Mouse (Mus musculus) neural tube, embryonic 15.5 days (tissue): Measurements from ENCODE around the gene Spcs1. TPM values are rescaled to one million over a fixed set of nuclear protein-coding genes. Genes with fewer than 3 reads are reported as not detected.

ENCODE experiments used
- ATAC-seq: fragments of 200-750 bp; cut with Nextera tagmentation; 2 replicates; pipeline ENCODE4 v1.8.0; 2017; ENCODE audit warnings: mild to moderate bottlenecking, moderate TSS enrichment, moderate library complexity; ENCODE audit not compliant: low FRiP score
- H3K27ac ChIP-seq: fragments of 300-500 bp; sonication (generic); replicated peaks from 2 replicates; pipeline ENCODE4 v1.5.1; 2015; ENCODE audit warnings: mild to moderate bottlenecking, inconsistent platforms
- H3K27me3 ChIP-seq: fragments of 300-500 bp; sonication (generic); replicated peaks from 2 replicates; pipeline ENCODE4 v1.6.1; 2015; ENCODE audit warnings: inconsistent platforms
- H3K36me3 ChIP-seq: fragments of 300-500 bp; sonication (generic); 2 replicates; pipeline ENCODE4 v1.6.1; 2015; ENCODE audit warnings: inconsistent platforms
- H3K4me1 ChIP-seq: fragments of 300-500 bp; sonication (generic); 2 replicates; pipeline ENCODE4 v1.6.1; 2015; ENCODE audit warnings: inconsistent platforms
- H3K4me2 ChIP-seq: fragments of 300-500 bp; sonication (generic); 2 replicates; pipeline ENCODE4 v1.6.1; 2015; ENCODE audit warnings: inconsistent platforms, mild to moderate bottlenecking, moderate library complexity
- H3K4me3 ChIP-seq: fragments of 300-500 bp; sonication (generic); replicated peaks from 2 replicates; pipeline ENCODE4 v1.5.1; 2015; ENCODE audit warnings: mild to moderate bottlenecking, inconsistent platforms
- H3K9ac ChIP-seq: fragments of 300-500 bp; sonication (generic); replicated peaks from 2 replicates; pipeline ENCODE4 v1.6.1; 2015; ENCODE audit warnings: mild to moderate bottlenecking, inconsistent platforms
- H3K9me3 ChIP-seq: fragments of 300-500 bp; sonication (generic); replicated peaks from 2 replicates; pipeline ENCODE4 v1.6.1; 2016; ENCODE audit warnings: inconsistent platforms
- WGBS: fragments of 180-500 bp; shearing (Covaris S2); methylation state at CpG from one replicate; pipeline ENCODE4 v1.1.7; 2015; ENCODE audit warnings: mixed read lengths; 5-methylcytosine and 5-hydroxymethylcytosine counted together
- polyA plus RNA-seq: library from polyadenylated mRNA; unstranded; fragments of >200 nt; fragmentation: Nextera tagmentation; extraction: Ambion mirVana; gene quantifications from 2 replicates; pipeline ENCODE4 v1.2.1, GENCODE M21; 2015

Spcs1 gene
- 363 and 381 TPM in 2 replicates for polyA plus RNA-seq

DNA sequence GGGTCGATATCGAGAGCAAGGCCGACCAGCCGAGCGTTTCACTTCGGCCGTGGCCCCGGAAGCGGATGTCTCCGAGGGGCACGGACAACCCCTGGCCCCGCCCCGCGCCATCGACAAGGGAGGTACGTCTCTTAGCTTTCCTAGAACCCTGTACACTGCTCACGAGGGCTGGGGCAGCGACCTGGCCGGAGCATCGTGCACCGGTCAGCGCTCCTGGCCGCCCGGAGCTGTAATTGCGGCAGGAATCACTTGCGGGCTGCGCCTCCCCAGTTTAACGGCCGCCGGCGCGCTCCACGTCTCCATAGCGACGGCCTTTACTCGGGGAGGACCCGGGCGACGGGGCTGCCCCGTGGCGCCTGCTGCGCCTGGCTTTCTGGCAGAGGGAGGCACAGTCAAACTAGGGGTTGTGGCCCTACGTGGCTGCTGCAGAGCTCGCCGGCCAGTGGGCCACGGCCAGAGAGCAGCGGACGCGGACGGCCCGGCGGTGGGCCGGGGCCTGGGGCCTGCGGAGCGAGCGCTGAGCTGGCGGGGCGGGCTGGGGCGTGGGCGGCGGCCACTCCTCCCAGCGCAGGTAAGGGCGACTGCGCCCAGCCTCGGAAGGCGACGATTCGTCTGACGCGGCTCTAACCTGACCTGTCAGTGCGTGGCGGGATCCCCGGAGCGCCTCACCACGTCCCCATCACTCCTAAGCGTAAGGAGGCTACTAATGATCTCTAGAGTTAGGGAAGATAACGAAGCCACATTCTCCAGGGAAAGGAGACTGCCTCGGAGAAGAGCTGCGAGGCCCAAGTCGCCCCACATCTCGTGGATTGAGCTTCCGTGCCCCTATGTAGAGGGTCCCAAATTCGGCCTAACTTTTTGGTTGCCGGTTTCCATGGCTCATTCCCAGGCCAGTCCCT is at the start of gene Spcs1, which contains the start of gene Glt8d1:
Gene Spcs1 (minus strand): TSS at position 366 of the 899 bp plus-strand sequence.
Gene Glt8d1 (plus strand): TSS at position 94 of the 899 bp plus-strand sequence.
- Histone ChIP-seq H3K36me3 (peaks cover 4% of the 10 kb centered on the region), H3K4me2 (peak within 1 kb of the TSS; percentile 71), H3K9me3 (no peaks in the 10 kb centered on the region), H3K9ac (peak within 1 kb of the TSS; percentile 87), H3K4me1 (peaks cover 23% of the 10 kb centered on the region), H3K27ac (peak within 1 kb of the TSS; percentile 92), H3K27me3 (no peaks in the 10 kb centered on the region), H3K4me3 (peak within 1 kb of the TSS; percentile 90)
- peak; percentile 96 for ATAC-seq
- WGBS: under 1% methylated on average over 84 of the region's 84 CpGs

DNA sequence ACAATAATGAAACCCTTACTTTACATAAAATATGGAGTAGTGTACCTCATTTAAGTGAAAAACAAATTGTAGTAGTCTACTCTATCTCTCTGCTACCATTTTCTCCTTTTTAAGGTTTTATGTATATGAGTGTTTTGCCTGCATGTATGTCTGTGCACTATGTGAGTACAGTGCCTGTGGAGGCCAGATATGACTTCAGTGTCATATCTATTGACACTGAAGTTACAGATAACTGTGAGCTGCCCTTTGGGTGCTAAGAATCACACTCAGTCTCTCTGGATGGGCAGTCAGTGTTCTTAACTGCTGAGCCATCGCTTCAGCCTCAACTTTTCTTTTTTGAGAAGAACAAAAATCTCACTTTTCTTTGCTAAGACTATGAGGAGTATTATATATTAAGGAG is 44.3 kb upstream of the Spcs1 start:
- Histone ChIP-seq H3K9me3 (no peaks in the 10 kb centered on the region), H3K4me2 (no peak overlapping the region), H3K4me3 (no peak overlapping the region), H3K27me3 (no peaks in the 10 kb centered on the region), H3K36me3 (peaks cover 63% of the 10 kb centered on the region), H3K9ac (no peak overlapping the region), H3K27ac (no peak overlapping the region), H3K4me1 (no peaks in the 10 kb centered on the region)
- no peak for ATAC-seq
- WGBS: 100% methylated on average over 1 of the region's 1 CpGs

DNA sequence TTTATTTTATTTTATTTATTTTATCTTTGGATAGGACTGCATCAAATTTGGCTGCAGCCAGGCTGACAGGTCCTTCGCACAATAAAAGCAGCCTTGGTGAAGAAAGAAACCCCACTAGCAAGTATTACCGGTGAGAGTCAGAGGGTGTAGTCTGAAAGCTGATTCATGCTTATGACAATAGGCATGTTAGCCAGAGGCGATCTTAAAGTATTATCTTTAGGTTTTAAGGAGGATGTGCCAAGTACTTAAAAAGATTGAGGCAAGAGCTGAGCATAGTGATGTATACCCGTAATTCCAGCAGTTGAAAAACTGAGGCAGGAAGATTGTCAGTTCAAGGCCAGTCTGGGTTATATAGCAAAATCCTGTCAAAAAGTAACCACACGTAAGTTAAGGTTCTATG is 43.8 kb upstream of the Spcs1 start:
- H3K27me3 ChIP-seq: no peaks in the 10 kb centered on the region
- WGBS: 95% methylated on average over 5 of the region's 5 CpGs
- no peak overlapping the region for H3K4me3 ChIP-seq
- H3K36me3 ChIP-seq: peaks cover 58% of the 10 kb centered on the region
- no peak overlapping the region for H3K4me2 ChIP-seq
- no peak for ATAC-seq
- no peaks in the 10 kb centered on the region for H3K4me1 ChIP-seq
- no peak overlapping the region for H3K27ac ChIP-seq
- H3K9ac ChIP-seq: no peak overlapping the region
- no peaks in the 10 kb centered on the region for H3K9me3 ChIP-seq

DNA sequence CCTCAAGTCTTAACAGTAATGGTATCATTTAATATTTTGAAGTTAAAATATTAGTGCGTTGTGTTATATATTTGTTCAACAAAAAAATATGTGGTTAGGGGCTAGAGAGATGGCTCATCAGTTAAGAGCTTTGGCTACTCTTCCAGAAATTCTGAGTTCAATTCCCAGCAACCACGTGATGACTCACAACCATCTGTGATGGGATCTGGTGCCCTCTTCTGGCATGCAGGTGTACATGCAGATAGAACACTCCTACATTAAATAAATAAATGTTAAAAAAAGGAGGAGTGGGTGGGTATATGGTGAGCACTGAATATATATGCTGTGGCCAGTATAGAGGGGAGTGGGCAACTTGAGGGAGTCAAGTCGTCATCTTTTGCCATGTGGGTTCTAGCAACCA is 24.3 kb upstream of the Spcs1 start:
- Histone ChIP-seq H3K36me3 (peaks cover 47% of the 10 kb centered on the region), H3K9me3 (no peaks in the 10 kb centered on the region), H3K4me1 (peaks cover 5% of the 10 kb centered on the region), H3K9ac (no peak overlapping the region), H3K27me3 (no peaks in the 10 kb centered on the region), H3K4me2 (no peak overlapping the region), H3K27ac (no peak overlapping the region), H3K4me3 (no peak overlapping the region)
- WGBS: 83% methylated on average over 3 of the region's 3 CpGs
- ATAC-seq: no peak

DNA sequence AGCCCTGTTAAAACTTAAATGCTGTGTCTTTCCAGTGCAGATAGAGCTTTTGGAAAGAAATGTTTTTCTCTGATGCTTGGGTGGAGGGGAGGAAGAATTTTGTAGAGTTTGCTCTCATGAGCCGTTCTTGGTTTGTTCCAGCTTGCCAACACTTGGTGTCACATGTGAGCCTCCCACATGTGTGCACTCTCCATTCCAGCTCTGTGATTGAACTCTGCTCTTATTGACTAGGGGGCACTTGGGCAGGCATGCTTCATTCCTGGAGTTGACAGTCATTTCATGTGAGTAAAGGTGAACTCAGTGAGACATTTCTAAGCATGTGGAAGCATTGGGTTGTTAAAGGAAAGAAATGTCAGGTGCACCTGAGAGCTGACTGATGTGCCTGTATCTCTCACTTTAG is 21.1 kb upstream of the Spcs1 start:
- H3K36me3 ChIP-seq: peaks cover 32% of the 10 kb centered on the region
- H3K4me2 ChIP-seq: no peak overlapping the region
- H3K4me3 ChIP-seq: no peak overlapping the region
- no peak for ATAC-seq
- no peaks in the 10 kb centered on the region for H3K9me3 ChIP-seq
- 45% methylated on average over 1 of the region's 1 CpGs for WGBS
- peaks cover 24% of the 10 kb centered on the region for H3K4me1 ChIP-seq
- H3K9ac ChIP-seq: no peak overlapping the region
- H3K27me3 ChIP-seq: no peaks in the 10 kb centered on the region
- H3K27ac ChIP-seq: no peak overlapping the region

DNA sequence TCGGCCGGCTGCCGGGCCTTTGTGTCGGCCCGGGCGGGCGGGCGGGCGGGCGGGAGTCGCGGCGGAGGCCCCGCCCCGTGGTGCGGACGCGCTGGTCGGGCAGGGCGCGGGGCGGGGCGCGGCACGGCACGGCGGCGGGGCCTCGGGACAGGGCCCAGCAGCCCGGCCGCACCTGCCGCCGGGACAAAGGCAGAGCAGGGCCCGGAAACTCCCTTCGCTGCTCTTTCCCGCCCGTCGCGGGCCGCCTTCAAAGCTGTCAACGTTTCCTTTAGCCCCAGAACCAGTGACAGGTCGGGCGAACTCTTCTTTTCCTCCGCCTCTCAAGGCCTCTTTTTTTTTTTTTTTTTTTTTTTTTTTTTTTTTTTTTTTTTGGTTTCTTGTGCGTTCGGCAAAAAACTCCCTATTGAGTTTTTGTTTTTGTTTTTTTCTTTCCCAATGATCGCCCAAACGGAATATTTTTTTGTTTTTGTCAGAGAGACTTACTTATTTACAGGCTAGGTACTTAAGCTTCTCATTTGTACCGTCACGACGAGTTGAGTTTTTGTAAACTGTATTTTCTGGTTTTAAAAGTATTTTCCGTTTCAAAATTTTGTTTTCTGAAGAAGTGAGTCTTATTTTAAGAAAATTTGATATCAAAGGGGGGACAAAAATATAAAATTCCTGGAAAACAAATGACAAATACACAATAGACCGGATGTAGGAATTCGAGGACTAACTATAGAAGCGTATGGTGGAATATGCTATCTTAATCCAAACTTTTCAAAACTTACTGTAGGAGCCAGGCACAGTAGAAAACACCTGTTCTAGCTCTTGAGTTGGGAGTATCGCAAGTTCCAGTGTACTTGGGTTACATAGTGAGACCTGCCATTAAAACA is 18.1 kb upstream of the Spcs1 start:
- peaks cover 31% of the 10 kb centered on the region for H3K36me3 ChIP-seq
- peak overlapping the region; percentile 91 for H3K9ac ChIP-seq
- H3K9me3 ChIP-seq: no peaks in the 10 kb centered on the region
- H3K4me1 ChIP-seq: peaks cover 29% of the 10 kb centered on the region
- H3K27me3 ChIP-seq: no peaks in the 10 kb centered on the region
- ATAC-seq: peak; percentile 95
- 8% methylated on average over 34 of the region's 56 CpGs for WGBS
- H3K4me2 ChIP-seq: peak overlapping the region; percentile 54
- H3K27ac ChIP-seq: peak overlapping the region; percentile 99
- H3K4me3 ChIP-seq: peak overlapping the region; percentile 66

DNA sequence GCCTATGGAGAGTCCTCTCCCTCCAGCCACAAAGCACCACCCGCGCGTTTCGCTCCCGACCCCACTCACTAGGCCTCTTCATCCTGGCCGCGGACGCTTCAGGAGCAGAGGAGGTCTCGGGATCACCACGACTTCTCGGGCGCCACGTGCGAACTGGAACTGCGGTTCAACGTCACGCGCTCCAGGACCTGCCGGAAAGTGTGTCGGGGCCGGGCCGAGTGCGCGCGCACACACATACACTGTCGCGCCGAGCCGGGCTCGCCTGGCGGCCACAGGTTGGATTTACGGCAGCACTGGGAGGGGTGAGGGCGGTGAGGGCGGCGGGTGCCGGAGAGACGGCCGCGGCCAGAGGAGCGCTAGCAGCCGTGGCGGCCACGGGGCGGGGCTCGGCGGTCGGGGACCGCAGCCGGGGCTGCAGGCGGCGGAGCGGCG is 17.4 kb upstream of the Spcs1 start, which contains the start of the genes Pbrm1 and Gnl3:
Gene Pbrm1 (plus strand): TSS at position 279 of the 432 bp plus-strand sequence.
Gene Gnl3 (minus strand): TSS at position 293 of the 432 bp plus-strand sequence.
- peak within 1 kb of the TSS; percentile 99 for H3K27ac ChIP-seq
- WGBS: 1% methylated on average over 43 of the region's 53 CpGs
- H3K27me3 ChIP-seq: no peaks in the 10 kb centered on the region
- H3K9me3 ChIP-seq: no peaks in the 10 kb centered on the region
- H3K4me1 ChIP-seq: peaks cover 29% of the 10 kb centered on the region
- peak within 1 kb of the TSS; percentile 91 for H3K4me2 ChIP-seq
- H3K4me3 ChIP-seq: peak within 1 kb of the TSS; percentile 66
- peak within 1 kb of the TSS; percentile 91 for H3K9ac ChIP-seq
- ATAC-seq: peak; percentile 96
- H3K36me3 ChIP-seq: peaks cover 33% of the 10 kb centered on the region

DNA sequence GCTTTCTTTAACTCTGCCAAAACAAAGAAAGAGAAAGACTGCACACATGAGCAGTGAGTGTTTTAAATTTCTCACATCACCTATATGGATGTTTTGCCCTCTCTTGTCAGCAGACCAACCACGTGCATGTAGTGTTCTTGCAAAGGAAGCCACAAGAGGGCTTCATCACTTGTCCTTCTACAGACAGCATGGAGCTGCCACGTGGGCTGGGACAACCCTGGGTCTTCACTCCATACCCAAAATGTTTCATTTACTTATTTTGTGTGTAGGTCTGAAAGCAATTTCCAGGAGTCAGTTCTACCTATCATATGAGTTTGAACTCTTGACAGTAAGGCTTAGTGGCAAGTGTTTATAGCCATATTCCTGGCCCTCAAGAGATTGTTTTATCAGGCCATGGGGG is 16.4 kb upstream of the Spcs1 start:
- H3K4me3 ChIP-seq: peak overlapping the region; percentile 66
- no peak overlapping the region for H3K27ac ChIP-seq
- no peaks in the 10 kb centered on the region for H3K27me3 ChIP-seq
- peak overlapping the region; percentile 91 for H3K9ac ChIP-seq
- 0% methylated on average over 2 of the region's 2 CpGs for WGBS
- H3K4me1 ChIP-seq: peaks cover 29% of the 10 kb centered on the region
- ATAC-seq: no peak
- no peaks in the 10 kb centered on the region for H3K9me3 ChIP-seq
- H3K4me2 ChIP-seq: peak overlapping the region; percentile 91
- H3K36me3 ChIP-seq: peaks cover 42% of the 10 kb centered on the region

DNA sequence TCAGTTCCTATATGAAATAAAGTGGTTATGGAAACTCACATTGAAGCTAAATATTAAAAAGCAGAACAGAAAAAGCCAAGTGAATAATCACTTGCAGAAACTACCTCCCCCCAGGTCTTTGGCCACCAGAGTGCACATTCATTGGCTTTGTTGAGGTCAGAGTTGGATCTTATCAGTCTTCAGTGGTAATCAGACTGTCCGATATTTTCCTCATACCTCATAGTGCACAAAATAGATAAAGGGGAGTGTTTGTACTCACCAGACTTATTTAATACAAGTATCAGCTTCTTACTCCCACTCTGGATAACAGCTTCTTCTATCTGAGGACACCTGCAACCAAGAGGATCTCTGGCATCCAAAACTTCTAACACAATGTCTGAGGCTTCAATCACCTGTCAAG is 14.6 kb upstream of the Spcs1 start:
- no peaks in the 10 kb centered on the region for H3K27me3 ChIP-seq
- peaks cover 24% of the 10 kb centered on the region for H3K4me1 ChIP-seq
- H3K4me2 ChIP-seq: no peak overlapping the region
- H3K27ac ChIP-seq: no peak overlapping the region
- WGBS: 93% methylated on average over 1 of the region's 1 CpGs
- H3K4me3 ChIP-seq: no peak overlapping the region
- no peak for ATAC-seq
- no peaks in the 10 kb centered on the region for H3K9me3 ChIP-seq
- no peak overlapping the region for H3K9ac ChIP-seq
- peaks cover 59% of the 10 kb centered on the region for H3K36me3 ChIP-seq

DNA sequence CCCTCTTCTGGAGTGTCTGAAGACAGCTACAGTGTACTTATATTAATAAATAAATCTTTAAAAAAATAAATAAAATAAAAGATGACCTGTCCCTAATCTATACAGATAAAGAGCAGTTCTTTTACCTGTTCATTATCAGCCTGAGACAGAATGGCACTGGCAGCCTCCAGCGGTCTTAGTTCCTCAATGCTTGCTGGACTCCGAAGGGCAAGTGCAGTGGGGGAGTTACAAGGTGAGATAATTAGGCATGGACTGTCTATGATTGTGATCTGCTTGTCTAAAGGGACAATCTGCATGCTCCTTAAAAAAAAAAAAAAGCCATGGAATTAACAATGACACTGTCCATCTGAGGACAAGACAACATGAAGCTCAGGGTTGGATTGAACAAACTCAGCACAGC is 12.5 kb upstream of the Spcs1 start:
- ATAC-seq: no peak
- Histone ChIP-seq H3K9ac (no peak overlapping the region), H3K4me1 (peaks cover 14% of the 10 kb centered on the region), H3K27me3 (no peaks in the 10 kb centered on the region), H3K4me3 (no peak overlapping the region), H3K27ac (no peak overlapping the region), H3K36me3 (peaks cover 77% of the 10 kb centered on the region), H3K4me2 (no peak overlapping the region), H3K9me3 (no peaks in the 10 kb centered on the region)
- WGBS: 98% methylated on average over 2 of the region's 2 CpGs

DNA sequence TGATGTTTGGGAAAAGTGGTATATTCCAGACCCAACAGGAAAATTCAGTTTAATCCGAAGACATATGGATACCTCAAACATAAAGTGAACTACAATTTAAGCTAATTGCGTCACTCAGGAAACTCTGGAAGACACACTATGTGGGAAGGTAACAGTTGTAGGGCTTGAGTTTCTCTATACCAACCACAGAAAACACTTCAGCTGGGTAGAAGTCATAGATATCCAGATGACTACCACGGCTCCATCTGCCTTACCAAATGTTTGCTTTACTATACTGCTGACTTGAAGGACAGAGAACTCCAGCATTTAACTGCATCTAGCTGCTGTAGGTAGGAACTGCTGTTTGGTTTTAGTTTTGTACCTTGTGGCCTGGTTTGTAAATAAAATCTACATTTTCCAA is 10.1 kb upstream of the Spcs1 start:
- Histone ChIP-seq H3K4me1 (no peaks in the 10 kb centered on the region), H3K36me3 (peaks cover 93% of the 10 kb centered on the region), H3K27ac (no peak overlapping the region), H3K4me2 (no peak overlapping the region), H3K27me3 (no peaks in the 10 kb centered on the region), H3K4me3 (no peak overlapping the region), H3K9me3 (no peaks in the 10 kb centered on the region), H3K9ac (no peak overlapping the region)
- ATAC-seq: no peak
- WGBS: 91% methylated on average over 3 of the region's 3 CpGs
